Mouse (Mus musculus) small intestine, adult 2 months (tissue): Measurements from ENCODE around the gene Lgals4.

Experiments used
- CTCF ChIP-seq: fragments of 200-500 bp; IDR thresholded peaks from 2 replicates; pipeline ENCODE4 v1.5.1; 2012; ENCODE audit warnings: low read depth, mild to moderate bottlenecking, control low read depth, inconsistent platforms, low read length, moderate library complexity, mixed read lengths; ENCODE audit not compliant: insufficient replicate concordance, insufficient read length; ENCODE audit errors: extremely low read depth
- POLR2A ChIP-seq: fragments of 200-500 bp; IDR thresholded peaks from 2 replicates; pipeline ENCODE4 v1.6.1; 2012; ENCODE audit warnings: low read depth, mild to moderate bottlenecking, control low read depth, inconsistent platforms, low read length, moderate library complexity

- TF ChIP-seq CTCF (no peak), POLR2A (no peak)
Measured at GRCm38 (mm10) chr7:28888701-28889161, 55.1 kb downstream of the Lgals4 start.
